Mouse (Mus musculus): ENCODE data around the gene Tubgcp5. TPM values are rescaled to one million over a fixed set of nuclear protein-coding genes. Genes with fewer than 3 reads are reported as not detected.
"Not testable (repeated sequence)": the region's sequence is repeated elsewhere in the genome, so short reads cannot be mapped to it uniquely, and the experiment has no call there.

Tubgcp5 gene
- 1 to 10 TPM; 7.2 to 8.9 TPM for total RNA-seq (2021)
- long read RNA-seq, experiment 1, partial matches to known transcripts, result 1 of 3 reads
- long read RNA-seq, experiment 1, other reads (novel, unspliced or antisense), result 1 of 3 reads
- long read RNA-seq, experiment 2, transcript Tubgcp5-201 (23 exons, 3,905 nt), result major isoform, 7 of 9 reads
- long read RNA-seq, experiment 2, partial matches to known transcripts, result 2 of 9 reads
- long read RNA-seq, experiment 2, other reads (novel, unspliced or antisense), result 0 of 9 reads

- DNase-seq, result peak; percentile 95
These were observed at the start of gene Tubgcp5 for GRCm38 (mm10) chr7:55793952-55794603. Tubgcp5 (plus strand) TSS chr7:55794154.

- DNase-seq, result peak; percentile 9
These were observed 49.3 kb upstream of the Tubgcp5 start for GRCm38 (mm10) chr7:55744566-55745220.

GRCm38 (mm10) chr7:55750841-55751240 lies 43.1 kb upstream of the Tubgcp5 start:
- DNase-seq, result no peak

- DNase-seq, result no peak
These were observed 34.6 kb upstream of the Tubgcp5 start for GRCm38 (mm10) chr7:55759346-55759745.

GRCm38 (mm10) chr7:55767926-55768325 lies 26.0 kb upstream of the Tubgcp5 start, which contains the start of gene Siglech:
Siglech (plus strand) TSS chr7:55768178.
- DNase-seq, result no peak

- DNase-seq, result no peak
These were observed 13.9 kb upstream of the Tubgcp5 start for GRCm38 (mm10) chr7:55780011-55780410.

GRCm38 (mm10) chr7:55782493-55782892 lies 11.5 kb upstream of the Tubgcp5 start:
- no peak for DNase-seq

- peak; percentile 16 for DNase-seq
These were observed 9.4 kb upstream of the Tubgcp5 start for GRCm38 (mm10) chr7:55784580-55784979.

GRCm38 (mm10) chr7:55790586-55790985 lies 3.4 kb upstream of the Tubgcp5 start:
- not testable (repeated sequence) for DNase-seq

- no peak for DNase-seq
These were observed 1.7 kb upstream of the Tubgcp5 start for GRCm38 (mm10) chr7:55792280-55792679.

GRCm38 (mm10) chr7:55793236-55793951 lies 560 bp upstream of the Tubgcp5 start:
- DNase-seq, result no peak

- DNase-seq, result no peak
These were observed 6.0 kb downstream of the Tubgcp5 start for GRCm38 (mm10) chr7:55799981-55800380.

- DNase-seq, result no peak
These were observed 16.0 kb downstream of the Tubgcp5 start for GRCm38 (mm10) chr7:55809967-55810366.

GRCm38 (mm10) chr7:55824468-55824867 lies 30.5 kb downstream of the Tubgcp5 start:
- DNase-seq, result no peak

- no peak for DNase-seq
These were observed 33.6 kb downstream of the Tubgcp5 start for GRCm38 (mm10) chr7:55827551-55827950.

- DNase-seq, result no peak
These were observed 42.9 kb downstream of the Tubgcp5 start for GRCm38 (mm10) chr7:55836877-55837276.

- DNase-seq, result no peak
These were observed 47.5 kb downstream of the Tubgcp5 start, which contains the start of gene Cyfip1 for GRCm38 (mm10) chr7:55841445-55841844. Cyfip1 (plus strand) TSS chr7:55841745.

GRCm38 (mm10) chr7:55841977-55842503 lies 48.1 kb downstream of the Tubgcp5 start:
- peak; percentile 91 for DNase-seq

- no peak for DNase-seq
These were observed 48.7 kb downstream of the Tubgcp5 start for GRCm38 (mm10) chr7:55842504-55843152.

GRCm38 (mm10) chr7:55846606-55847312 lies 52.8 kb downstream of the Tubgcp5 start:
- no peak for DNase-seq

All from gastrocnemius, postnatal 25 days (tissue).